In genomic region chr14:104038628-104039325, GRCm38 (mm10) we compare ENCODE assay signal across 8 mouse cellular contexts.
DNase-seq lines count a peak whose midpoint lies in the region; ATAC-seq and TF ChIP-seq lines count a peak whose summit lies in the region.

No protein-coding gene starts in this region.

- no peak overlapping the region for H3K4me2 ChIP-seq in embryonic facial prominence, embryonic 11.5 days (ENCODE audit: low read depth, low read length)
- H3K4me2 ChIP-seq in heart, postnatal 0 days (ENCODE audit: low read depth, low read length): no peak overlapping the region
- no peak overlapping the region for H3K4me2 ChIP-seq in liver, postnatal 0 days (ENCODE audit: low read depth, low read length)

- TF ChIP-seq EP300 in ES-Bruce4 (IDR thresholded peaks at IDR 0.05; ENCODE audit: insufficient read depth, low read depth, low read length): no peak
- TF ChIP-seq EP300 in heart, postnatal 0 days (IDR thresholded peaks at IDR 0.05; ENCODE audit: low read depth): no peak
- no peak for TF ChIP-seq EP300 in liver, postnatal 0 days (IDR thresholded peaks at IDR 0.05; ENCODE audit: low read depth)

- no peak overlapping the region for H3K9ac ChIP-seq in ES-Bruce4 (ENCODE audit: low read depth, poor library complexity, severe bottlenecking)
- no peak overlapping the region for H3K9ac ChIP-seq in embryonic facial prominence, embryonic 11.5 days (replicated peaks; ENCODE audit: low read length)
- H3K9ac ChIP-seq in heart, postnatal 0 days (replicated peaks; ENCODE audit: low read depth, low read length): no peak overlapping the region
- H3K9ac ChIP-seq in liver, postnatal 0 days (replicated peaks): no peak overlapping the region

- H3K36me3 ChIP-seq in ES-Bruce4 (ENCODE audit: control insufficient read depth, insufficient read depth, low read length, poor library complexity, severe bottlenecking): no peaks in the 10 kb centered on the region
- H3K36me3 ChIP-seq in embryonic facial prominence, embryonic 11.5 days (replicated peaks; ENCODE audit: control insufficient read depth, insufficient read depth, low read depth, low read length): no peaks in the 10 kb centered on the region
- no peaks in the 10 kb centered on the region for H3K36me3 ChIP-seq in heart, postnatal 0 days (replicated peaks; ENCODE audit: control insufficient read depth, insufficient read depth, low read length)
- H3K36me3 ChIP-seq in liver, postnatal 0 days (replicated peaks; ENCODE audit: insufficient read depth, low read length): no peaks in the 10 kb centered on the region

- WGBS in embryonic facial prominence, embryonic 11.5 days: 11% methylated on average over 13 of the region's 13 CpGs
- WGBS in heart, postnatal 0 days: 9% methylated on average over 13 of the region's 13 CpGs
- WGBS in liver, postnatal 0 days (ENCODE audit: insufficient replicate concordance): 9% methylated on average over 13 of the region's 13 CpGs
- WGBS in olfactory bulb, adult 2 months: 7% methylated on average over 13 of the region's 13 CpGs

- H3K9me3 ChIP-seq in ES-Bruce4 (replicated peaks; ENCODE audit: control insufficient read depth, insufficient read depth, low read length, poor library complexity, severe bottlenecking): no peaks in the 10 kb centered on the region
- no peaks in the 10 kb centered on the region for H3K9me3 ChIP-seq in embryonic facial prominence, embryonic 11.5 days (replicated peaks; ENCODE audit: control insufficient read depth, low read length)
- no peaks in the 10 kb centered on the region for H3K9me3 ChIP-seq in heart, postnatal 0 days (replicated peaks; ENCODE audit: control insufficient read depth, low read length)
- no peaks in the 10 kb centered on the region for H3K9me3 ChIP-seq in liver, postnatal 0 days (ENCODE audit: low read length)

- no peaks in the 10 kb centered on the region for H3K4me1 ChIP-seq in ES-Bruce4 (ENCODE audit: control insufficient read depth, insufficient read depth, low read length)
- no peaks in the 10 kb centered on the region for H3K4me1 ChIP-seq in embryonic facial prominence, embryonic 11.5 days (ENCODE audit: control insufficient read depth, insufficient read depth, low read length)
- no peaks in the 10 kb centered on the region for H3K4me1 ChIP-seq in heart, postnatal 0 days (ENCODE audit: control insufficient read depth, insufficient read depth)
- no peaks in the 10 kb centered on the region for H3K4me1 ChIP-seq in liver, postnatal 0 days (ENCODE audit: insufficient read depth)
- peaks cover 2% of the 10 kb centered on the region; the same call in 1 of the 2 replicates for H3K4me1 ChIP-seq in olfactory bulb, adult 2 months (ENCODE audit: control insufficient read depth, insufficient read depth, low read length)

- H3K27ac ChIP-seq in ES-Bruce4 (ENCODE audit: insufficient read depth, low read length): no peak overlapping the region
- H3K27ac ChIP-seq in embryonic facial prominence, embryonic 11.5 days (replicated peaks; ENCODE audit: low read depth, low read length): no peak overlapping the region
- no peak overlapping the region for H3K27ac ChIP-seq in heart, postnatal 0 days (ENCODE audit: low read depth)
- no peak overlapping the region for H3K27ac ChIP-seq in liver, postnatal 0 days (ENCODE audit: low read depth)
- no peak overlapping the region for H3K27ac ChIP-seq in olfactory bulb, adult 2 months (ENCODE audit: insufficient read depth, low read depth, low read length)

- peak; percentile 43 for DNase-seq in adrenal gland, postnatal 25 days
- DNase-seq in embryonic facial prominence, embryonic 11.5 days (ENCODE audit: low spot score): peak; percentile 87
- peak; percentile 63 for DNase-seq in heart, postnatal 0 days (ENCODE audit: low spot score)
- peak; percentile 57 to 62 for DNase-seq in kidney, postnatal 25 days
- peak; percentile 56 for DNase-seq in liver, postnatal 0 days

- no peak overlapping the region for H3K4me3 ChIP-seq in ES-Bruce4 (ENCODE audit: low read depth, low read length)
- no peak overlapping the region for H3K4me3 ChIP-seq in embryonic facial prominence, embryonic 11.5 days (ENCODE audit: low read depth, low read length)
- H3K4me3 ChIP-seq in heart, postnatal 0 days (ENCODE audit: low read depth, low read length): no peak overlapping the region
- H3K4me3 ChIP-seq in liver, postnatal 0 days (ENCODE audit: low read depth, low read length): no peak overlapping the region
- no peak overlapping the region for H3K4me3 ChIP-seq in olfactory bulb, adult 2 months (ENCODE audit: insufficient read depth, low read depth, low read length)

- TF ChIP-seq CTCF in ES-Bruce4 (IDR thresholded peaks at IDR 0.05; ENCODE audit: low read depth, low read length): peak; percentile 85
- peak; percentile 88 for TF ChIP-seq CTCF in heart, postnatal 0 days (IDR thresholded peaks at IDR 0.05; ENCODE audit: low read depth)
- TF ChIP-seq CTCF in liver, postnatal 0 days (IDR thresholded peaks at IDR 0.05; ENCODE audit: low read depth): peak; percentile 83
- TF ChIP-seq CTCF in olfactory bulb, adult 2 months (IDR thresholded peaks at IDR 0.05; ENCODE audit: insufficient read depth, low read depth, low read length): peak; percentile 81

- no peak for TF ChIP-seq POLR2A in ES-Bruce4 (IDR thresholded peaks at IDR 0.05; ENCODE audit: insufficient read depth, low read length)
- TF ChIP-seq POLR2A in olfactory bulb, adult 2 months (IDR thresholded peaks at IDR 0.05; ENCODE audit: insufficient read depth, low read depth, low read length): no peak

- H3K27me3 ChIP-seq in ES-Bruce4 (ENCODE audit: control insufficient read depth, insufficient read depth, low read length, poor library complexity, severe bottlenecking): no peaks in the 10 kb centered on the region
- H3K27me3 ChIP-seq in embryonic facial prominence, embryonic 11.5 days (ENCODE audit: control insufficient read depth, insufficient read depth, low read length): no peaks in the 10 kb centered on the region
- no peaks in the 10 kb centered on the region for H3K27me3 ChIP-seq in heart, postnatal 0 days (ENCODE audit: control insufficient read depth, insufficient read depth, low read length)
- no peaks in the 10 kb centered on the region for H3K27me3 ChIP-seq in liver, postnatal 0 days (ENCODE audit: insufficient read depth, low read length)

- ATAC-seq in embryonic facial prominence, embryonic 11.5 days (replicated peaks; ENCODE audit: insufficient number of reproducible peaks, low FRiP score, low TSS enrichment, low read depth): peak; percentile 84
- no peak for ATAC-seq in heart, postnatal 0 days (ENCODE audit: insufficient read depth, low read depth)
- ATAC-seq in liver, postnatal 0 days: peak; percentile 31; the same call in 1 of the 2 replicates
- no peak for ATAC-seq in inflammation-experienced regulatory T-cells, adult 6 months

Comparison
In these comparisons a context has a peak if more than half of its experiments do, and no peak if none do; other contexts are left out.
1. ATAC-seq: peak in embryonic facial prominence, embryonic 11.5 days (single experiment) and liver, postnatal 0 days (single experiment); none in heart, postnatal 0 days (single experiment) and inflammation-experienced regulatory T-cells, adult 6 months (single experiment).
2. Peak in every context shown above with its lines, with median percentiles within 50 percentile points of each other: CTCF ChIP-seq and DNase-seq.